Mouse (Mus musculus) T-cell, adult 2 months (primary cell): Measurements from ENCODE around the gene Stac3.

ENCODE experiments used
- DNase-seq: peaks from one replicate; pipeline ENCODE4 v3.0.0; 2022; ENCODE audit warnings: low spot score

The Stac3 gene

DNA sequence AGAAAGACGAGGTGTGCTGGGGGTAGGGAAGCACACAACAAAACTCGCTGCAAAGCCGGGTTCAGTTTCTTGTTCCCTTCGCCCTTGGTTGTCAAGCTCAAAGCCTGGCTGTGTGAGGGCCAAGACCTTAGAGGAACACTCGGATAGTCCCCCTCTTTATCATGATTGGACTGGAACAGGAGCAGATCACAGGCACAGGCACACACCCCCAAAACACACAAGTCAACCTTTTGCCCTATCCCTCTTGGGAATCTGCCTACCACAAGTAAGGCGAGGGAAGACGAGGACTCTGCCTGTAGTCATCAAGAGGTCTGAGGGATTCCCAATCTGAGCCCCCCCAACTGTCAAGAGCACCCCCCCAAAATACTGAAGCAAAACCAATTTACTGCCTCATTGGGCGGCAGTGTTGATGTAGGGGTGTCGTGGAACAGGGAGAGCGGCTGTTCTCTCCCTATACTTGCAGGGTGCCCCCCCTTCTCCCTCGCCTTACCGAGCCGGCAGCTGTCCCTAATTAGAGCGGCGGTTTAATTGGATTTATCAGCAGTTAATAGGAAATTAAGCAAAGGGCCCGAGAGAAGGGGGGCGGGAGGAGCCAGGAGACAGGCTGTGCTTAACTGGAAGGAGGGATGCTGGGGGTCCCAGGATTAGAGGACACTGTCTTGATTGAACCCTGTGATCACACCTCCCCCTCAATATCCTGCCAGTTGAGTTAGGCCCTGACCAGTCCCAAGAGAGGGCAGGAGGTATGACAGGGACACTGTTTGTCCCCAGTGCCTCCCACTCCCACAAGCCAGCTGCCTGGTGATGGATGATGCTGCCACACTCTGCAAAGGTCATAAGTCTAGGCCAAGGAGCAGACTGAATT is 8.6 kb downstream of the Stac3 start:
- no peak for DNase-seq

GRCm38 (mm10) chr10:127510895-127511617 is 9.6 kb downstream of the Stac3 start:
- DNase-seq: no peak

DNA sequence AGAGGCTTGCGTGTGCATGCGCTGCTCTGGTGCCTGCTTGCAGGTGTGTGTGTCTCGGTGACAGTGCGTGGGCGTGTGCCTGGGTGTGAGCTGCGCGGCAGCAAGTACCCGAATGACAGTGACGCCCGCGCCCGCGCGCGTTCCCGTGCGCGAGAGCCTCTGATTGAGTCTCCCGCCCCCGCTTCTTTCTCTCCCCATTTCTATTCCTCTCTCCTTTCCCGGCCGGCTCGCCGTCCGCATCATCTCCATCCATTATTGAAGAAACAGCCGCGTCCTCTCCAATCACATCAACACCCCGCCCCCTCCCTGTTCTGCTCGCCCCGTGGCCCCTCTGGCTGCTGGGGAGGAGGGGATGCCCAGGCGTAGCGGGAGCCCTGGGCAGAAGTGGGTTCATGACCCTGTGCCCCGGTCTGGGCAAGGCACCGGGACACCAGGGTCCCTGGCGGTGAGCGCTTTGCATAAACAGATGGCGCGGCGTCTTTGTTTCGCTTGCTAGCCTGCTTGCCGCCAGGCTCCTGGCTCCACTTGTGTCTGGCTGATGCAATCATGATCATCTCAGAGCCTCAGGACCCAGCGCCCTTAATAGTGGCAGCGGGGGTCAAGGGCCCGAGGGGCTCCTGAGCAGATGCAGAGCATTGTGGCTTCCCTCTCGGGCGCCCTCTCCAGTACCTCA is 10.3 kb downstream of the Stac3 start:
- peak; percentile 65 for DNase-seq

DNA sequence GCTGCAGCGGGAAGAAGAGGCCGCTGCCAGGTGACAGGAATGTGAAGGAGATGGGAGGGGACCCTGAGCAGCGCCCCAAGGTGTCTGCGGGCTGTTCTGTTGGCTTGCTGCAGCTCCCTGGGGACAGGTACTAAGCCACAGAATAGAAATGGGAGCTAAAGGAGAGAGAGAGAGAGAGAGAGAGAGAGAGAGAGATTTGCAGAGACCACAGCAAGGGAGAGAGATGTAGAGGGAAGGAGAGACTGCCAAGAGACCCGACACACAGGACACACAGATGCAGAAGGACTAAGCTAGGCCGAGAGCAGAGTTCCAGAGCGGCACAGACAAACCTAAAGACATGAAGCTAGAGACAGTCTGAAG is 10.8 kb downstream of the Stac3 start:
- DNase-seq: no peak

DNA sequence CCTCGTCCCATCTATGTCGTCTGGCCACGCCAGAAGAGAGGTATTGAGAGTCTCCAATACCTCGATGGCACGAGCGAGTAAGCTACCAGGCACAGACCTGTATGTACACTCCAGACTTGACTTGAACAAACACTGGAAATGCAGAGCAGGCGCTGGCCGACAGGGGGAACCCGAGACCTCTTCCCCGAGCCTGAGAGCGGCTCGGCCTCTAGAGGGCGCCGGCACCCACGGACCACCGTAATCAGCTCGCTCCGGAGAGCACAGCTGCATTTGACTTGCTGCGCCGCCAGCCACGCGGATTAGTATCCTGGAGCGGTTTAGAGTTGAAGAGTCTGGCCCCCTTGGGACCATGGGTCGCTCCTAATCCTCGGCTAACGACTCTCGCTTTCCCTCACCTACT is 11.3 kb downstream of the Stac3 start:
- DNase-seq: peak; percentile 92

DNA sequence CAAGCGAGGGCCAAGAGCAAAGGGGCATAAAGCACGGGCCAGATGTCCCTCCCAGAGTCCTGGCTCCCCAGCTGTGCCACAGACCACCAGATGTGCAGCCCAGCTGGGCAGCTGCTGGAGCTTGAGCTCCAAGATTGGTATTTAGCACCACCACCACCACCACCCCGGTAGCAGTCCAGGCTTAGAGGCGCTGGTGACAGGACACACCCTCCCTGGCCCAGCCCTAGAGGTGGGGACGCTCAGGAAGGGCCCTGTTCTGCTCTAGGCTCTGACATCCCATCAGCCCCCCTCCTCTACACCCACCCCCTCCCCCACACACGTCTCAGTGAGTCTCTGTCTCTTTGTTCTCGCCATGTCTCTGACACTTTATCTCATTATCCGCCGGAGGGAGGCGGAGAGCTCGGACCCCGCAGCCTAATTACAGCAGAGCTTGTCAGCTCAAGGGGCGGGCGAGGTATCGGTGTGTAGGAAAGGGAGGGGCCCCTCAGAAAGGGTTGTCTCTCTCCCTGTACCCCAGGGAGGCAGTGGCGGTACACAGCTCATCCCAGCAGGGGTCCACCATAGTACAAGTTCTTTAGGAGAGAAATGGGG is 12.1 kb downstream of the Stac3 start:
- no peak for DNase-seq

- DNase-seq: no peak
Observed at GRCm38 (mm10) chr10:127514111-127514698, 12.7 kb downstream of the Stac3 start.

GRCm38 (mm10) chr10:127514764-127515163 is 13.3 kb downstream of the Stac3 start, which contains the start of gene Ndufa4l2:
Gene Ndufa4l2 (plus strand): TSS chr10:127514967.
- DNase-seq: no peak

GRCm38 (mm10) chr10:127515271-127515982 is 13.9 kb downstream of the Stac3 start:
- DNase-seq: no peak

DNA sequence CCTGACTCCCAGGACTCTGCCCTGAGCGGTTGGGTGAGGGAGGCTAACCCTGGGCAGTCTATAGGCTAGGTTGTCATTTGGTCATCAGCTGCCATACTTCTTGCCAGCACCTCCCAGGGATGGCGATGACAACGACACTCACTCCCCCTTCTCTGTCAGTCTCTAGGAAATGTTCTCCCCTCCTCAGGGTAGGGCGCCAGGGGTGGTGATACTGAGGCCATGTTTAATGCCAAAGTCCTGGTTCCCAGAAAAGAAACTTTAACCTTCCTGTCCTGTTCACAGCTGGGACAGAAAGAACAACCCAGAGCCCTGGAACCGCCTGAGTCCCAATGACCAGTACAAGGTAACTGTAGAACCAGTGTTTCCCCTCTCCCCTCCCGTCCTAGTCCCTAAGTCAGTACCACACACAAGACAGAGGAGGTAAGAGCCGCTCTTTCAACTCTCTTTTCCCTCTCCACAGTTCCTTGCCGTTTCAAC is 14.5 kb downstream of the Stac3 start:
- DNase-seq: no peak

DNA sequence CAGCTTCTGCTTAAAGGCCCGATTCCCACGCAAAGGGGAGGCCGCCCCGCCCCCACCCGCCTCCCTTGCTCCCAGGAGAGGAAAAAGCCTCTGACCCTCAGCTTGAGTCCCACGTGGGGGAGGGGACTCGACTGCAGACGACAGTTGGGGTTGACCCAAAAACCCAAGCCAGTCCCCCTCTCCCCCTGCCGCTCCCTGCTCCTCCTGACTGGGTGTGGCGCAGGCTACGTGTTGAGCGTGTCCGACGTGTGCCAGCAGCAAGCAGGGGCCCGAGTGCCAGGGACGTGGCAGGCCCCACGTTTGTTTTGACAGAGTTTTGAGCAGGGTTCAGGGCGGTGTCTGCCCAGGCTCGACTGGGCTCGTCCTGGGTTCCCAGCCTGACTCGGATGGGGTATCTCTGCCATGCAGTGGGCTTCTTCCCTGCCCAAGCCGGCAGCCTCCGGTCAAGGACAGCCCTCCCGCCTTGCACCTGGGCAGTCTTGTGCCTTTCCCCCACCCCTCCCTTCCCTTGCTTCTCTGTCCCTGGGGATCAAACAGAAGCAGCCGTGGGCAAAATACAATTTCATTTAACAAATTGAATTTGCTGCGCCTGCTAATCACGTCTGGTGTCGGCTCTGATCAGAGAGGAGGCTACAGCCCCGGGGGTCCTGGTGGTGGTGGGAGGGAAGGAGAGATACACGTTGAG is 15.2 kb downstream of the Stac3 start:
- no peak for DNase-seq

DNA sequence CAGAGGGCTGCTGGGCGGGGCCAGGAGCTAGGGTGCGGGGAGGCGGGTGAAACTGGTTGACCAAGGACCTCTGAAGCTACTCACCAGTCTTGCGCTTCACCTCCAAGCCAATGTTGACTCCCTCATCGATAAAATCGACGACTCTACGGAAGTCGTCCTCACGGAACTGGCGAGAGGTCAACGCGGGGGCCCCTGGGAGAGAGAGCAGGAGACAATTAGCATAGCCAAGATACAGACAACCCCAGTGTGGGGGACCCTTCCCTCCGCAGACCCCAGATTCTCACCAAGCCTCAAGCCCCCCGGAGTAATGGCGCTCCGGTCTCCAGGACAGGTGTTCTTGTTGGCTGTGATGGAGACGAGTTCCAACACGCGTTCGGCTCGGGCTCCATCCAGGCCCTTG is 16.5 kb downstream of the Stac3 start:
- DNase-seq: no peak

- no peak for DNase-seq
Observed at GRCm38 (mm10) chr10:127519041-127519701, 17.7 kb downstream of the Stac3 start.

- DNase-seq: no peak
Observed at GRCm38 (mm10) chr10:127519903-127520713, 18.6 kb downstream of the Stac3 start.

DNA sequence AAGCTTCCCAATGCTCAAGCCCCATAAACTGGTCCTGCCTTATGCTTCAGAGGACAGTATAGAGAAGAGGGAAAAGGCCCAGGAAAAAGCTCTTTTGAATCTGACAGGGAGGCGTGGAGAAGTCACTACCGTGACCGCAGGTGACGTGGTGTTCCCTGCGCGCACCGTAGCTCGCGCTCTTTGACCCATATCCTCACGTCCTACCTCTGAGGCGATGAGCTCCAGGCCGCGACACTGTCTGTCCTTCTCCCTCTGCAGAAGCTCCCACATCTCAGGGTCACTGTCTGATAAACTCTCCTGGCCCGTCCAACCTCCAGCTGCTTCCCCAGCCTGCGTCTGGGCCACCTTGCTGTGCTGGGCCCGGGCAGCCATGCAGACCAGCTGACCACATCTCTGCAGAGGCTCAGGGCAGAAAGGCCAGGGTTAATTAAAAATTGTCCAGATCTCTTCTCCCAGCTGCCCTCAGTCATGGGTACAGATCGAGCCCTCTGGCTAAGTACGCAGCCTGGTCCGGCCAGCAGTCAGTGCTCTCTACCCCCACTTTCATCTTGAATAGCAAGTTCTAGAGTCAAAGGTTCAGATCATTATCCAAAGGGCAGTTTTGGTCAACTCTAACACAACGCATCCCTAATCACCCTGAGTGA is 19.4 kb downstream of the Stac3 start:
- no peak for DNase-seq

- peak; percentile 25 for DNase-seq
Observed at GRCm38 (mm10) chr10:127521611-127522080, 20.2 kb downstream of the Stac3 start.

DNA sequence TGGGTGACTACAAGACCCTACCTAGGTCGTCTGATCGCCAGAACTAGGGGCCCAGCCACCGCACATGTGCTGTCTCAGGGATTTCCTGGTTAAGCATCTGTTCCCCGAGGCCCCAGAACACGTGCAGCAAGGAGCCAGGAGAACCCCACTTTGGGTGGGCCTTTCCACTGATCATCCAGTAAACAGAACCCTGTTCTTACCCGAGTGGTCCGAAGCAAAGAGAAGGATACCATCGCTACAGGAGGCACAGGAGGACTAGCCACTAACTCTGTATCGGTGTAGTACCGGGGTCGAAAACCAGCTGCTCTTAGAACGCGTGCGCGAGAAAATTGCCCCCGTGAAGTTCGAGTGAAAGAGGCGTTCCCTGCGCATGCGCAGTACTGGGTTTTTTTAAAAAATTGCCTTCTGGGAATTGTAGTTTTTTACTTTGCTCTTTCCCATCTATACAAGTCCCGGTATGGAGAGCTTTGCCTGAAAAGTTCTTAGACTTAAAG is 20.6 kb downstream of the Stac3 start, which contains the start of gene Shmt2:
Gene Shmt2 (minus strand): TSS at position 357 of the 494 bp plus-strand sequence.
- peak; percentile 76 for DNase-seq

- no peak for DNase-seq
Observed at GRCm38 (mm10) chr10:127524646-127525255, 23.3 kb downstream of the Stac3 start.
